Mouse (Mus musculus) granulocyte monocyte progenitor cell, adult 5-6 weeks (primary cell): ENCODE measurements around the gene Plpp7. TPM values are rescaled to one million over a fixed set of nuclear protein-coding genes. Genes with fewer than 3 reads are reported as not detected.

Experiments used
- ATAC-seq: replicated peaks from 2 replicates; pipeline ENCODE4 v1.8.0; 2016; ENCODE audit warnings: mild to moderate bottlenecking, moderate TSS enrichment, inconsistent platforms; ENCODE audit not compliant: poor library complexity, severe bottlenecking
- total RNA-seq, 2 experiments: library from RNA; stranded (forward) in 1 of 2; stranded (reverse) in 1 of 2; fragments of 200-712, 200-1000 nt in 1 of 2; fragments of >200 nt in 1 of 2; fragmentation: Nextera tagmentation in 1 of 2; gene quantifications; 2 replicates each; pipeline ENCODE4 v1.2.3; 2014 to 2017

Plpp7 gene
- total RNA-seq, 2 experiments from 2014 or later, result 0.77 TPM; not detected in 1

- ATAC-seq, result no peak
These were observed 61.3 kb downstream of the Plpp7 start for GRCm38 (mm10) chr2:32156645-32157044.

GRCm38 (mm10) chr2:32157328-32157727 lies 62.0 kb downstream of the Plpp7 start:
- ATAC-seq, result no peak

DNA sequence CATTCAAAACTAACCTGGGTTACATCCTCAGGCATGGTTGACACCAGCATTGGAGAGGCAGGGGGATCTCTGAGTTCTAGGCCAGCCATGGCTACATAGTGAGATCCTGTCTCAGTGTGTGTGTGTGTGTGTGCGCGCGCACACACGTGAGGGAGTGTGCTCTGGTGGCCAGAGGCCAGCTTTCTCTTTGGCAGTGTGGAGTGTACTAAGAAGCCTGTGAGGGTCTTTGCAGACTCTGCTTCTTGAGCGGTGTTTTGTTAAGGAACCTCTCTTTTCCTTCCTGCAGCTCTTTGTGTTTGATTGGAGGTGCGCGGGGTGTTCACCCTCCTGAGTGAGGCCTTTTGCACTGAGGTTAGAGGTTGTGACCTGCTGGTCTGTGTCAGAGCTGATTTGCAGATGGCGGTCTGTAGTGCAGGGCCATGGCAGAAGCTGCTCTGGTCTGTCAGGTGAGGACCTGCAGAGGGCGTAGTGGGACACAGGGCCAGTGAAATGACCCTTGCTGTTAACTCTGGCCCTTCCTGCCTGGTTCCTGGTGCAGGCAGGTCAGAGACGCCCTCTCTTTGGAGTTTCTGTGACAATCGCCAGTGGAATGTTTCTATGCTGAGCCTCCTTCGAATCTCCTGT lies 63.4 kb downstream of the Plpp7 start:
- ATAC-seq, result no peak

Other genes starting within 250 kb of the Plpp7 start
- not detected in 2 replicates for gene Fibcd1, start 249.5 kb upstream of the Plpp7 start, total RNA-seq (2014; fragmentation: Nextera tagmentation)
- not detected in 2 replicates for gene Fibcd1, start 249.5 kb upstream of the Plpp7 start, total RNA-seq (2017)
- gene Lamc3, start 208.2 kb upstream of the Plpp7 start, total RNA-seq (2014; fragmentation: Nextera tagmentation), result not detected in 2 replicates
- not detected in 2 replicates for gene Lamc3, start 208.2 kb upstream of the Plpp7 start, total RNA-seq (2017)
- not detected in 2 replicates for gene Aif1l, start 145.4 kb upstream of the Plpp7 start, total RNA-seq (2014; fragmentation: Nextera tagmentation)
- 0.30 TPM in 1 of 2 replicates, not detected in the other for gene Aif1l, start 145.4 kb upstream of the Plpp7 start, total RNA-seq (2017)
- 91.0 and 145 TPM in 2 replicates for gene Nup214, start 121.1 kb upstream of the Plpp7 start, total RNA-seq (2014; fragmentation: Nextera tagmentation)
- gene Nup214, start 121.1 kb upstream of the Plpp7 start, total RNA-seq (2017), result 52.2 and 55.5 TPM in 2 replicates
- gene Fam78a, start 10.7 kb upstream of the Plpp7 start, total RNA-seq (2014; fragmentation: Nextera tagmentation), result 10.9 and 11.9 TPM in 2 replicates
- gene Fam78a, start 10.7 kb upstream of the Plpp7 start, total RNA-seq (2017), result 6.5 and 8.6 TPM in 2 replicates
- gene Prrc2b, start 55.6 kb downstream of the Plpp7 start, total RNA-seq (2014; fragmentation: Nextera tagmentation), result 32.6 and 46.7 TPM in 2 replicates
- 10.5 and 12.8 TPM in 2 replicates for gene Prrc2b, start 55.6 kb downstream of the Plpp7 start, total RNA-seq (2017)
- 17.8 and 30.8 TPM in 2 replicates for gene Pomt1, start 141.1 kb downstream of the Plpp7 start, total RNA-seq (2014; fragmentation: Nextera tagmentation)
- gene Pomt1, start 141.1 kb downstream of the Plpp7 start, total RNA-seq (2017), result 40.3 and 51.3 TPM in 2 replicates
- gene Uck1, start 164.6 kb downstream of the Plpp7 start, total RNA-seq (2014; fragmentation: Nextera tagmentation), result 37.7 and 43.5 TPM in 2 replicates
- gene Uck1, start 164.6 kb downstream of the Plpp7 start, total RNA-seq (2017), result 28.8 and 33.7 TPM in 2 replicates
- gene Golga2, start 191.9 kb downstream of the Plpp7 start, total RNA-seq (2014; fragmentation: Nextera tagmentation), result 32.2 and 38.0 TPM in 2 replicates
- gene Golga2, start 191.9 kb downstream of the Plpp7 start, total RNA-seq (2017), result 49.7 and 50.9 TPM in 2 replicates
- gene Swi5, start 192.5 kb downstream of the Plpp7 start, total RNA-seq (2014; fragmentation: Nextera tagmentation), result 283 and 409 TPM in 2 replicates
- gene Swi5, start 192.5 kb downstream of the Plpp7 start, total RNA-seq (2017), result 384 and 442 TPM in 2 replicates